ENCODE assay signal across 10 mouse cellular contexts in the genomic region with DNA sequence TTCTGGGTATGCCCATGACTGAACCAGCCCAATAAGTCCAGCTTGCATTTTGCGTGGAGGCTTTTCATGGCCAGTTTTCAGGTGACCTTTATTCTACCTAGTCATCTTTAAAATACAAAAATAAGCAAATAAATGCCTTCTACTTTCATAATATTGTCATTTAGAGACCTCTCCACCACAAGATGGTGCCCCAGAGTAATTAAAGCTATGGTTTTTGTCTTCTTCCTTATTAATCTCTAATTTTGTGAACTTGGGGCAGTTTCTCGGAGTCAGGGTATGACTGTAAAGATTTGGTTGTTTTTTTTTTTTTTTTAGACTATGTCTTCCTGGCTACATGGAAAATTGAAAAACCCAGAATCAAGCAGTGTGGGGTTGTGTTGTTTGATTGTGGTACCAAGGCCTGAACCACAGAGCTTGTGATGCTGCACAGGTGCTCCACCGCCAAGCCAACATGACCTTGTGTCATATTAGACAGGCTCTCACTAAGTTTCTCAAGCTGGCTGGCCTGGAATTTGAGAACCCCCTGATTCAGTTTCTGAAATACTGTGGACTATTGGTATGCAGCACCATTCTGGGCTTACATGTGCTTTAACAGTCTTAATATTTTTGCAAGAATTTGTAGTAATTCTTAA. TPM values are rescaled to one million over a fixed set of nuclear protein-coding genes. Genes with fewer than 3 reads are reported as not detected.
DNase-seq lines count a peak whose midpoint lies in the region; ATAC-seq and TF ChIP-seq lines count a peak whose summit lies in the region.
"Had no signal": no experiment of that assay in that cellular context is flagged by ENCODE, and none has a peak within 500 bp of the region (broad histone marks: within the 10 kb centered on the region; RNA-seq: fewer than 3 reads in every experiment).

No protein-coding gene starts in this region.

- TF ChIP-seq CTCF in lung, adult 2 months (IDR thresholded peaks at IDR 0.05; ENCODE audit: insufficient read depth, low read length), result peak; percentile 6; the same call in 1 of the 2 replicates

- ATAC-seq in heart, embryonic 16.5 days (replicated peaks; ENCODE audit: extremely low read depth, insufficient read depth, low FRiP score), result 0 out of 2 replicates have a peak, but pooled peaks have one; percentile 32

- no peak overlapping the region for H3K27ac ChIP-seq in heart, embryonic 16.5 days (ENCODE audit: low read length)
- no peak overlapping the region for H3K27ac ChIP-seq in heart, embryonic 10.5 days
- H3K27ac ChIP-seq: forebrain, embryonic 12.5 days had no signal

- no peak overlapping the region for H3K4me2 ChIP-seq in heart, embryonic 16.5 days (ENCODE audit: low read depth, low read length)
- H3K4me2 ChIP-seq: forebrain, embryonic 12.5 days; heart, embryonic 11.5 days had no signal

- H3K4me1 ChIP-seq in heart, embryonic 16.5 days (ENCODE audit: control insufficient read depth, insufficient read depth, low read length), result no peaks in the 10 kb centered on the region
- no peaks in the 10 kb centered on the region for H3K4me1 ChIP-seq in heart, embryonic 10.5 days
- no peaks in the 10 kb centered on the region for H3K4me1 ChIP-seq in lung, adult 2 months (ENCODE audit: control insufficient read depth, insufficient read depth, low read length)
- H3K4me1 ChIP-seq: forebrain, embryonic 12.5 days had no signal

- no peak for TF ChIP-seq POLR2A in lung, adult 2 months (IDR thresholded peaks at IDR 0.05; ENCODE audit: borderline replicate concordance, extremely low read depth, low read depth, low read length)

- H3K9me3 ChIP-seq in heart, embryonic 16.5 days (replicated peaks; ENCODE audit: control insufficient read depth, low read length), result no peaks in the 10 kb centered on the region
- no peaks in the 10 kb centered on the region for H3K9me3 ChIP-seq in heart, embryonic 10.5 days
- H3K9me3 ChIP-seq: forebrain, embryonic 12.5 days had no signal

- no peak overlapping the region for H3K4me3 ChIP-seq in heart, embryonic 16.5 days (ENCODE audit: low read length)
- H3K4me3 ChIP-seq in heart, embryonic 10.5 days, result no peak overlapping the region
- no peak overlapping the region for H3K4me3 ChIP-seq in lung, adult 2 months (replicated peaks; ENCODE audit: extremely low read depth, low read depth, low read length)
- H3K4me3 ChIP-seq: forebrain, embryonic 12.5 days had no signal

- no peak for DNase-seq in heart, embryonic 10.5 days (ENCODE audit: low spot score)
- DNase-seq in lung, adult 2 months, result no peak
- no peak for DNase-seq in lung, adult 18-20 months
- DNase-seq in MN1 (ENCODE audit: low spot score), result peak; percentile 61
- DNase-seq in splenic B cell, adult 2 months (ENCODE audit: low read depth, low spot score), result peak; percentile 67
- no peak for DNase-seq in adrenal gland, adult 18-20 months (ENCODE audit: low spot score in 2 of 2)
- no peak for DNase-seq in right cerebral cortex, postnatal 4 days

- no peaks in the 10 kb centered on the region for H3K27me3 ChIP-seq in heart, embryonic 16.5 days (ENCODE audit: control insufficient read depth, insufficient read depth, low read length)
- H3K27me3 ChIP-seq in heart, embryonic 10.5 days (ENCODE audit: insufficient read depth, poor library complexity, severe bottlenecking), result no peaks in the 10 kb centered on the region
- no peaks in the 10 kb centered on the region for H3K27me3 ChIP-seq in splenic B cell, adult 2 months (ENCODE audit: control insufficient read depth, insufficient read depth, low read length, poor library complexity, severe bottlenecking)
- H3K27me3 ChIP-seq: forebrain, embryonic 12.5 days had no signal

- WGBS in heart, embryonic 16.5 days, result 79% methylated on average over 3 of the region's 3 CpGs
- 86% methylated on average over 3 of the region's 3 CpGs for WGBS in heart, embryonic 10.5 days
- WGBS in lung, adult 2 months, result 70% methylated on average over 3 of the region's 3 CpGs

- no peak overlapping the region for H3K9ac ChIP-seq in heart, embryonic 16.5 days (ENCODE audit: low read length)
- H3K9ac ChIP-seq: forebrain, embryonic 12.5 days had no signal

- no peaks in the 10 kb centered on the region for H3K36me3 ChIP-seq in heart, embryonic 16.5 days (ENCODE audit: control insufficient read depth, insufficient read depth)
- no peaks in the 10 kb centered on the region for H3K36me3 ChIP-seq in heart, embryonic 10.5 days
- no peaks in the 10 kb centered on the region for H3K36me3 ChIP-seq in splenic B cell, adult 2 months (ENCODE audit: control insufficient read depth, insufficient read depth, low read length, poor library complexity, severe bottlenecking)
- H3K36me3 ChIP-seq: forebrain, embryonic 12.5 days had no signal

RNA-seq across cellular contexts. Expression of a gene that starts 11.5 kb away (rescaled TPM):
- 322 and 352 TPM in 2 replicates for polyA plus RNA-seq in heart, embryonic 16.5 days (2015; fragmentation: Nextera tagmentation; extraction: Ambion mirVana)
- polyA plus RNA-seq in heart, embryonic 10.5 days (2016; fragmentation: Nextera tagmentation; extraction: Ambion mirVana), result 365 and 409 TPM in 2 replicates
- polyA plus RNA-seq in lung, adult 2 months (2012; rRNA removed), result 25.9 and 41.7 TPM in 2 replicates
- 100 to 1,000 TPM; 230 to 239 TPM for total RNA-seq in adrenal gland, adult 18-20 months (2021)

Comparison
In these comparisons a context has a peak if more than half of its experiments do, and no peak if none do; other contexts are left out.
1. DNase-seq: peak in MN1 (single experiment) and splenic B cell, adult 2 months (single experiment); none in heart, embryonic 10.5 days (single experiment), lung, adult 2 months (single experiment), lung, adult 18-20 months (0 of 2), adrenal gland, adult 18-20 months (0 of 2) and right cerebral cortex, postnatal 4 days (single experiment).